Mouse (Mus musculus) embryo, embryonic 11.5 days (tissue): ENCODE measurements around the gene Skiv2l.
"Not testable (repeated sequence)": the region's sequence is repeated elsewhere in the genome, so short reads cannot be mapped to it uniquely, and the experiment has no call there.

Source experiments
- DNase-seq: peaks from one replicate; pipeline ENCODE4 v3.0.0-alpha.2; 2012; ENCODE audit warnings: low read depth, low spot score

Skiv2l gene

GRCm38 (mm10) chr17:34874321-34874720, 24.3 kb upstream of the Skiv2l start:
- no peak for DNase-seq

GRCm38 (mm10) chr17:34865981-34866380, 16.0 kb upstream of the Skiv2l start:
- no peak for DNase-seq

- DNase-seq, result no peak
These were observed 12.5 kb upstream of the Skiv2l start, which contains the start of gene Cfb for GRCm38 (mm10) chr17:34862416-34863081. Gene Cfb (minus strand): TSS chr17:34862518.

- no peak for DNase-seq
These were observed 11.8 kb upstream of the Skiv2l start for GRCm38 (mm10) chr17:34861704-34862415.

- no peak for DNase-seq
These were observed 10.5 kb upstream of the Skiv2l start for GRCm38 (mm10) chr17:34860514-34860913.

GRCm38 (mm10) chr17:34858670-34859069, 8.7 kb upstream of the Skiv2l start:
- no peak for DNase-seq

GRCm38 (mm10) chr17:34855825-34856224, 5.8 kb upstream of the Skiv2l start:
- DNase-seq, result peak; percentile 39

- DNase-seq, result no peak
These were observed 4.8 kb upstream of the Skiv2l start for GRCm38 (mm10) chr17:34854761-34855160.

GRCm38 (mm10) chr17:34853511-34853910, 3.5 kb upstream of the Skiv2l start:
- DNase-seq, result no peak

GRCm38 (mm10) chr17:34850517-34851125, 611 bp upstream of the Skiv2l start:
- DNase-seq, result no peak

- no peak for DNase-seq
These were observed 2.4 kb downstream of the Skiv2l start for GRCm38 (mm10) chr17:34847615-34848014.

GRCm38 (mm10) chr17:34847192-34847591, 2.8 kb downstream of the Skiv2l start:
- no peak for DNase-seq

- no peak for DNase-seq
These were observed 5.1 kb downstream of the Skiv2l start for GRCm38 (mm10) chr17:34844884-34845283.

GRCm38 (mm10) chr17:34840736-34841307, 9.2 kb downstream of the Skiv2l start:
- no peak for DNase-seq

GRCm38 (mm10) chr17:34838785-34839184, 11.2 kb downstream of the Skiv2l start:
- no peak for DNase-seq

- no peak for DNase-seq
These were observed 12.3 kb downstream of the Skiv2l start for GRCm38 (mm10) chr17:34837464-34838324.

GRCm38 (mm10) chr17:34836856-34837221, 13.2 kb downstream of the Skiv2l start, which contains the start of the genes Stk19 and Dxo:
Gene Stk19 (minus strand): TSS chr17:34836945.
Gene Dxo (plus strand): TSS chr17:34837019.
- DNase-seq, result peak; percentile 96

- DNase-seq, result no peak
These were observed 13.7 kb downstream of the Skiv2l start for GRCm38 (mm10) chr17:34836155-34836855.

- DNase-seq, result not testable (repeated sequence)
These were observed 19.2 kb downstream of the Skiv2l start for GRCm38 (mm10) chr17:34830776-34831175.

- no peak for DNase-seq
These were observed 35.1 kb downstream of the Skiv2l start for GRCm38 (mm10) chr17:34814818-34815370.
